30 mouse cellular contexts compared by ENCODE assay signal in the genomic region with DNA sequence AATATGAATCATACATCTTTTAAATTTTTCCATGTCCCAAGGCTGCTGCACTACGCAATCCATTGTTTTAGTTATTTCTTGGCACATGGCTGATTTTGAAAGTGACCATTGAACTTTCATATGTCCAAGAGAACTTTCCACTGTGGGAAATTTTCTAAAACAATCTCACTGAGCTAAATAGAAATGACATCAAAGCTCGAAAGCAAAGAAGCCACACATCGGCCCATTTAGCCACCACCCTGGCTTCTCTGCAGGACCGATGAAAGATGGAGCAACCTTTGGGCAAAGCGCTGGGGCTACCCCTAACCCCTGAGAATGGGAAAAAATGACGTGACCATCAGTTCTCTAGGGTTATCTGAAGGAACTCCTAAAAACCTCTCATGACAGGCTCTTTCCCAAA. TPM values are rescaled to one million over a fixed set of nuclear protein-coding genes. Genes with fewer than 3 reads are reported as not detected.
DNase-seq lines count a peak whose midpoint lies in the region; ATAC-seq and TF ChIP-seq lines count a peak whose summit lies in the region.
"Had no signal": no experiment of that assay in that cellular context is flagged by ENCODE, and none has a peak within 500 bp of the region (broad histone marks: within the 10 kb centered on the region; RNA-seq: fewer than 3 reads in every experiment).

No protein-coding gene starts in this region.

- peaks cover 2% of the 10 kb centered on the region; the same call in 1 of the 2 replicates for H3K36me3 ChIP-seq in heart, adult 2 months (ENCODE audit: control insufficient read depth, insufficient read depth, low read length)
- H3K36me3 ChIP-seq in heart, embryonic 12.5 days = no peaks in the 10 kb centered on the region; the same call in none of the 2 replicates
- no peaks in the 10 kb centered on the region for H3K36me3 ChIP-seq in myocyte (ENCODE audit: control insufficient read depth, insufficient read depth)
- no peaks in the 10 kb centered on the region for H3K36me3 ChIP-seq in midbrain, embryonic 14.5 days (ENCODE audit: control insufficient read depth, insufficient read depth, low read length)
- H3K36me3 ChIP-seq: embryonic facial prominence, embryonic 12.5 days; kidney, embryonic 15.5 days; limb, embryonic 10.5 days; limb, embryonic 15.5 days; midbrain, embryonic 12.5 days had no signal

- no peak overlapping the region for H3ac ChIP-seq in myocyte (ENCODE audit: control insufficient read depth, insufficient read length)

- intact Hi-C loops in heart, adult 2 months (cut with DNase I) = no loop called here

- H3K79me2 ChIP-seq in heart, adult 2 months (replicated peaks; ENCODE audit: control insufficient read depth, insufficient read depth, low read length) = peaks cover 2% of the 10 kb centered on the region
- peaks cover 86% of the 10 kb centered on the region for H3K79me2 ChIP-seq in myocyte (ENCODE audit: control insufficient read depth, insufficient read depth)

- no peak overlapping the region for H3K4me3 ChIP-seq in heart, adult 2 months
- no peak overlapping the region for H3K4me3 ChIP-seq in heart, embryonic 12.5 days
- no peak overlapping the region for H3K4me3 ChIP-seq in layer of hippocampus, adult 2 months
- H3K4me3 ChIP-seq in myocyte = no peak overlapping the region
- H3K4me3 ChIP-seq in midbrain, embryonic 14.5 days (replicated peaks; ENCODE audit: low read depth, low read length) = no peak overlapping the region
- H3K4me3 ChIP-seq: embryonic facial prominence, embryonic 12.5 days; heart, embryonic 13.5 days; kidney, embryonic 15.5 days; limb, embryonic 10.5 days; limb, embryonic 15.5 days; megakaryocyte, embryonic 14.5 days; midbrain, embryonic 12.5 days had no signal

- no peak for TF ChIP-seq CTCF in heart, adult 2 months (IDR thresholded peaks at IDR 0.05)
- no peak for TF ChIP-seq CTCF in layer of hippocampus, adult 2 months (conservative IDR thresholded peaks at IDR 0.05)

- no peak for TF ChIP-seq POLR2A in heart, adult 2 months (IDR thresholded peaks at IDR 0.05; ENCODE audit: insufficient read depth, low read depth, low read length)
- no peak for TF ChIP-seq POLR2A in myocyte (IDR thresholded peaks at IDR 0.05; ENCODE audit: insufficient read length, low read depth)

- DNase-seq in heart, adult 2 months = no peak
- no peak for DNase-seq in layer of hippocampus, adult 2 months (ENCODE audit: low spot score in 2 of 2)
- no peak for DNase-seq in layer of hippocampus, postnatal 25 days (ENCODE audit: extremely low spot score in 1 of 2, low spot score in 1 of 2)
- peak; percentile 64 for DNase-seq in NIH3T3 (ENCODE audit: low read depth)
- DNase-seq in midbrain, embryonic 14.5 days = no peak
- DNase-seq: adrenal gland, postnatal 10 days; cerebellum, adult 11 months; cerebellum, adult 9-10 months; embryo, embryonic 11 days; kidney, adult 11 months; kidney, postnatal 36 days; layer of hippocampus, postnatal 36 days; lung, embryonic 14.5 days; lung, postnatal 36 days; thymus, adult 18-20 months; thymus, postnatal 25 days had no signal

- TF ChIP-seq EP300 in heart, adult 2 months (IDR thresholded peaks at IDR 0.05; ENCODE audit: insufficient read depth, low read depth, low read length) = no peak

- H3K9ac ChIP-seq in heart, adult 2 months (ENCODE audit: low read depth, low read length) = no peak overlapping the region
- H3K9ac ChIP-seq in heart, embryonic 12.5 days = no peak overlapping the region
- H3K9ac ChIP-seq in midbrain, embryonic 14.5 days (replicated peaks; ENCODE audit: low read length) = no peak overlapping the region
- H3K9ac ChIP-seq: embryonic facial prominence, embryonic 12.5 days; heart, embryonic 13.5 days; hindbrain, embryonic 14.5 days; kidney, embryonic 15.5 days; limb, embryonic 15.5 days; liver, embryonic 14.5 days; lung, embryonic 14.5 days; midbrain, embryonic 12.5 days had no signal

- H3K4me2 ChIP-seq in heart, embryonic 12.5 days = no peak overlapping the region
- H3K4me2 ChIP-seq in myocyte (ENCODE audit: low read depth) = peak overlapping the region; percentile 15
- H3K4me2 ChIP-seq in midbrain, embryonic 14.5 days (ENCODE audit: low read length) = no peak overlapping the region
- H3K4me2 ChIP-seq: embryonic facial prominence, embryonic 12.5 days; heart, embryonic 13.5 days; hindbrain, embryonic 14.5 days; kidney, embryonic 15.5 days; limb, embryonic 15.5 days; lung, embryonic 14.5 days; midbrain, embryonic 12.5 days had no signal

- peak overlapping the region; percentile 65 for H3K27ac ChIP-seq in heart, adult 2 months
- no peak overlapping the region for H3K27ac ChIP-seq in heart, embryonic 12.5 days (ENCODE audit: poor library complexity, severe bottlenecking)
- H3K27ac ChIP-seq in layer of hippocampus, adult 2 months = 0 out of 2 replicates have a peak overlapping the region, but pooled peaks have one; percentile 32
- H3K27ac ChIP-seq in midbrain, embryonic 14.5 days (replicated peaks; ENCODE audit: low read depth, low read length) = no peak overlapping the region
- H3K27ac ChIP-seq: embryonic facial prominence, embryonic 12.5 days; heart, embryonic 13.5 days; hindbrain, embryonic 14.5 days; kidney, embryonic 15.5 days; limb, embryonic 10.5 days; limb, embryonic 15.5 days; liver, embryonic 14.5 days; midbrain, embryonic 12.5 days; stomach, postnatal 0 days had no signal

- ATAC-seq in heart, embryonic 12.5 days (ENCODE audit: insufficient number of reproducible peaks, low FRiP score) = no peak
- no peak for ATAC-seq in midbrain, embryonic 14.5 days (ENCODE audit: low FRiP score, low TSS enrichment)
- no peak for ATAC-seq in CD4-positive, CD25-positive, alpha-beta regulatory T cell, adult 4 months
- ATAC-seq: inflammation-experienced regulatory T-cells, adult 6 months had no signal

- H3K4me1 ChIP-seq in heart, adult 2 months (ENCODE audit: control insufficient read depth, insufficient read depth, low read length) = peaks cover 27% of the 10 kb centered on the region
- H3K4me1 ChIP-seq in heart, embryonic 12.5 days (replicated peaks) = peaks cover 65% of the 10 kb centered on the region
- H3K4me1 ChIP-seq in midbrain, embryonic 14.5 days (ENCODE audit: control insufficient read depth, insufficient read depth, low read length) = no peaks in the 10 kb centered on the region

- no peaks in the 10 kb centered on the region for H3K9me3 ChIP-seq in heart, embryonic 12.5 days (replicated peaks)
- no peaks in the 10 kb centered on the region for H3K9me3 ChIP-seq in midbrain, embryonic 14.5 days (ENCODE audit: control insufficient read depth, low read length)
- H3K9me3 ChIP-seq: embryonic facial prominence, embryonic 12.5 days; heart, embryonic 13.5 days; kidney, embryonic 15.5 days; limb, embryonic 10.5 days; limb, embryonic 15.5 days; megakaryocyte, embryonic 14.5 days; midbrain, embryonic 12.5 days had no signal

- WGBS in heart, adult 2 months = 54% methylated on average over 6 of the region's 6 CpGs
- 86% methylated on average over 6 of the region's 6 CpGs for WGBS in heart, embryonic 12.5 days
- 90% methylated on average over 6 of the region's 6 CpGs for WGBS in midbrain, embryonic 14.5 days

- H3K27me3 ChIP-seq in heart, adult 2 months (ENCODE audit: control insufficient read depth, insufficient read depth, low read length) = no peaks in the 10 kb centered on the region
- no peaks in the 10 kb centered on the region for H3K27me3 ChIP-seq in heart, embryonic 12.5 days (replicated peaks)
- no peaks in the 10 kb centered on the region for H3K27me3 ChIP-seq in myocyte (ENCODE audit: control insufficient read depth, insufficient read depth, insufficient read length)
- H3K27me3 ChIP-seq in midbrain, embryonic 14.5 days (ENCODE audit: control insufficient read depth, insufficient read depth, low read length) = no peaks in the 10 kb centered on the region
- H3K27me3 ChIP-seq: embryonic facial prominence, embryonic 12.5 days; heart, embryonic 13.5 days; kidney, embryonic 15.5 days; limb, embryonic 15.5 days; megakaryocyte, embryonic 14.5 days; midbrain, embryonic 12.5 days had no signal

TF ChIP-seq in myocyte, 11 proteins besides CTCF, POLR2A, EP300 and RAD21:
- TF ChIP-seq MYOD1 (IDR thresholded peaks at IDR 0.05; ENCODE audit: control insufficient read depth in 1 of 3, insufficient read length in 2 of 3, low read depth in 2 of 3) (no peak), TCF12 (IDR thresholded peaks at IDR 0.05; ENCODE audit: insufficient read depth, poor library complexity, severe bottlenecking) (no peak), CEBPB (IDR thresholded peaks at IDR 0.05; ENCODE audit: insufficient read depth, poor library complexity, severe bottlenecking) (peak; percentile 24; the same call in 1 of the 2 replicates), MYOG (IDR thresholded peaks at IDR 0.05; ENCODE audit: control insufficient read depth in 1 of 3, insufficient read depth in 1 of 3, insufficient read length in 2 of 3, low read depth in 2 of 3) (no peak)

RNA-seq across cellular contexts. Expression of a gene that starts 52.6 kb away (rescaled TPM):
- total RNA-seq in heart, adult 2 months (2021) = 10 to 100 TPM; 61.8 to 68.1 TPM
- 18.8 and 33.4 TPM in 2 replicates for polyA plus RNA-seq in heart, adult 2 months (2012; rRNA removed)
- 66.8 and 69.2 TPM in 2 replicates for polyA plus RNA-seq in heart, embryonic 12.5 days (2016; fragmentation: Nextera tagmentation; extraction: Ambion mirVana)
- 10 to 100 TPM; 33.7 to 39.8 TPM for total RNA-seq in layer of hippocampus, adult 2 months (2021)
- total RNA-seq in layer of hippocampus, postnatal 25 days (2021) = 10 to 100 TPM; 38.3 to 42.6 TPM
- 13.9 TPM for polyA plus RNA-seq in myocyte (2012; fragmentation: generic; extraction: Trizol)
- polyA plus RNA-seq in midbrain, embryonic 14.5 days (2014; fragmentation: Nextera tagmentation; extraction: Ambion mirVana) = 10.6 and 19.1 TPM in 2 replicates
- 100 to 1,000 TPM; 414 to 617 TPM for polyA plus RNA-seq in CD4-positive, CD25-positive, alpha-beta regulatory T cell, adult 4 months (2017; shearing (Covaris generic))

Comparison
In these comparisons a context has a peak if more than half of its experiments do, and no peak if none do; other contexts are left out.
1. H3K27ac ChIP-seq: peak in heart, adult 2 months (single experiment) and layer of hippocampus, adult 2 months (single experiment); none in heart, embryonic 12.5 days (single experiment) and midbrain, embryonic 14.5 days (single experiment).